Mouse (Mus musculus) cerebellum, adult 8-10 months (tissue): Measurements from ENCODE around the gene Tldc1.

Experiments used
- DNase-seq: peaks from one replicate; pipeline ENCODE4 v3.0.0; 2022

Gene Tldc1

GRCm38 (mm10) chr8:119798965-119799264, 20.7 kb upstream of the Tldc1 start:
- DNase-seq = no peak

- DNase-seq = no peak
These were observed 20.2 kb upstream of the Tldc1 start for GRCm38 (mm10) chr8:119798170-119798964.

GRCm38 (mm10) chr8:119795651-119796050, 17.4 kb upstream of the Tldc1 start:
- no peak for DNase-seq

- DNase-seq = no peak
These were observed 16.5 kb upstream of the Tldc1 start for GRCm38 (mm10) chr8:119794689-119795088.

- no peak for DNase-seq
These were observed 13.8 kb upstream of the Tldc1 start for GRCm38 (mm10) chr8:119791804-119792704.

GRCm38 (mm10) chr8:119789581-119789980, 11.4 kb upstream of the Tldc1 start:
- DNase-seq = no peak

GRCm38 (mm10) chr8:119788607-119789381, 10.6 kb upstream of the Tldc1 start:
- DNase-seq = peak; percentile 54

- DNase-seq = no peak
These were observed 9.1 kb upstream of the Tldc1 start for GRCm38 (mm10) chr8:119787341-119787740.

GRCm38 (mm10) chr8:119786871-119787270, 8.7 kb upstream of the Tldc1 start:
- DNase-seq = no peak

GRCm38 (mm10) chr8:119785764-119786405, 7.7 kb upstream of the Tldc1 start:
- no peak for DNase-seq

GRCm38 (mm10) chr8:119784676-119785075, 6.5 kb upstream of the Tldc1 start:
- no peak for DNase-seq

- no peak for DNase-seq
These were observed 5.9 kb upstream of the Tldc1 start for GRCm38 (mm10) chr8:119784141-119784574.

GRCm38 (mm10) chr8:119783579-119783978, 5.4 kb upstream of the Tldc1 start:
- DNase-seq = no peak

GRCm38 (mm10) chr8:119782715-119783114, 4.5 kb upstream of the Tldc1 start:
- peak; percentile 82 for DNase-seq

GRCm38 (mm10) chr8:119781086-119781840, 3.0 kb upstream of the Tldc1 start:
- DNase-seq = peak; percentile 45

GRCm38 (mm10) chr8:119780402-119781049, 2.3 kb upstream of the Tldc1 start:
- no peak for DNase-seq

GRCm38 (mm10) chr8:119779013-119779737, 959 bp upstream of the Tldc1 start:
- peak; percentile 80 for DNase-seq

- no peak for DNase-seq
These were observed 451 bp downstream of the Tldc1 start for GRCm38 (mm10) chr8:119777765-119778164.

- no peak for DNase-seq
These were observed 1.5 kb downstream of the Tldc1 start for GRCm38 (mm10) chr8:119776668-119777245.

- DNase-seq = no peak
These were observed 12.3 kb downstream of the Tldc1 start for GRCm38 (mm10) chr8:119765761-119766444.
